Mouse (Mus musculus) frontal cortex, adult 2 months (tissue): ENCODE data around the gene Epn3. TPM values are rescaled to one million over a fixed set of nuclear protein-coding genes. Genes with fewer than 3 reads are reported as not detected.

Experiments used
- DNase-seq, 2 experiments: peaks; one replicate each; pipeline ENCODE4 v3.0.0; 2022; ENCODE audit warnings: low spot score in 1 of 2; ENCODE audit errors: extremely low spot score in 1 of 2
- polyA plus RNA-seq: library from polyadenylated mRNA; depleted of rRNA; stranded (reverse); fragments of >200 nt; gene quantifications from 2 replicates; pipeline ENCODE4 v1.2.3, GENCODE M21; 2012

Gene Epn3
- polyA plus RNA-seq, 1 experiment = 0.60 TPM

- no peak for DNase-seq
These were observed 27.8 kb downstream of the Epn3 start for GRCm38 (mm10) chr11:94471740-94472584.

GRCm38 (mm10) chr11:94470391-94470790 lies 29.4 kb downstream of the Epn3 start:
- DNase-seq = no peak

- DNase-seq = no peak
These were observed 30.4 kb downstream of the Epn3 start for GRCm38 (mm10) chr11:94469136-94470064.

GRCm38 (mm10) chr11:94468582-94469064 lies 31.2 kb downstream of the Epn3 start:
- peak; percentile 63 to 71 for DNase-seq

- peak in 1 of 2 experiments; percentile 67 for DNase-seq
These were observed 33.4 kb downstream of the Epn3 start for GRCm38 (mm10) chr11:94466333-94466855.

- no peak for DNase-seq
These were observed 35.6 kb downstream of the Epn3 start for GRCm38 (mm10) chr11:94464170-94464569.

- DNase-seq = no peak
These were observed 37.9 kb downstream of the Epn3 start for GRCm38 (mm10) chr11:94461856-94462255.

GRCm38 (mm10) chr11:94457001-94457400 lies 42.8 kb downstream of the Epn3 start:
- no peak for DNase-seq

GRCm38 (mm10) chr11:94456347-94456746 lies 43.4 kb downstream of the Epn3 start:
- DNase-seq = no peak

- DNase-seq = no peak
These were observed 44.5 kb downstream of the Epn3 start for GRCm38 (mm10) chr11:94455161-94455820.

- DNase-seq = no peak
These were observed 45.0 kb downstream of the Epn3 start for GRCm38 (mm10) chr11:94454756-94455155.

- no peak for DNase-seq
These were observed 48.5 kb downstream of the Epn3 start for GRCm38 (mm10) chr11:94451091-94451773.

GRCm38 (mm10) chr11:94449886-94450285 lies 49.9 kb downstream of the Epn3 start:
- DNase-seq = no peak

GRCm38 (mm10) chr11:94449239-94449638 lies 50.5 kb downstream of the Epn3 start:
- no peak for DNase-seq

- no peak for DNase-seq
These were observed 52.8 kb downstream of the Epn3 start for GRCm38 (mm10) chr11:94447017-94447416.

GRCm38 (mm10) chr11:94445300-94445699 lies 54.5 kb downstream of the Epn3 start:
- DNase-seq = no peak

GRCm38 (mm10) chr11:94444829-94445228 lies 54.9 kb downstream of the Epn3 start:
- DNase-seq = no peak

- DNase-seq = no peak
These were observed 58.0 kb downstream of the Epn3 start for GRCm38 (mm10) chr11:94441752-94442151.

GRCm38 (mm10) chr11:94441122-94441521 lies 58.7 kb downstream of the Epn3 start:
- DNase-seq = no peak

- no peak for DNase-seq
These were observed 59.4 kb downstream of the Epn3 start for GRCm38 (mm10) chr11:94440421-94440820.
